Mouse (Mus musculus) megakaryocyte, embryonic 14.5 days (primary cell): ENCODE data around the gene Ociad1. TPM values are rescaled to one million over a fixed set of nuclear protein-coding genes. Genes with fewer than 3 reads are reported as not detected.
A peak's percentile ranks its signal among the peaks of the same experiment; 100 is the strongest.

ENCODE experiments used
- H3K27me3 ChIP-seq: replicated peaks from 2 replicates; pipeline ENCODE3; 2012; ENCODE audit warnings: inconsistent platforms
- H3K36me3 ChIP-seq: replicated peaks from 2 replicates; pipeline ENCODE3; 2012; ENCODE audit warnings: low read length, inconsistent platforms, mixed read lengths
- H3K4me1 ChIP-seq: 2 replicates; pipeline ENCODE4 v1.6.1; 2012; ENCODE audit warnings: inconsistent platforms
- H3K4me3 ChIP-seq: replicated peaks from 2 replicates; pipeline ENCODE3; 2012; ENCODE audit warnings: moderate library complexity, mild to moderate bottlenecking, inconsistent platforms
- H3K9me3 ChIP-seq: 2 replicates; pipeline ENCODE4 v1.6.1; 2012; ENCODE audit warnings: inconsistent platforms
- FLI1 ChIP-seq: IDR thresholded peaks from 2 replicates; pipeline ENCODE4 v1.6.1; 2012; ENCODE audit warnings: low read length, inconsistent platforms, mixed read lengths
- GATA1 ChIP-seq: IDR thresholded peaks from 3 replicates; pipeline ENCODE4 v1.6.1; 2012; ENCODE audit warnings: mixed read lengths, low read length, inconsistent platforms, borderline replicate concordance
- polyA plus RNA-seq: library from polyadenylated mRNA; stranded (reverse); fragments of >175 nt; gene quantifications from 2 replicates; pipeline ENCODE4 v1.2.3, GENCODE M21; 2012; ENCODE audit warnings: low replicate concordance; ENCODE audit not compliant: insufficient read depth

Gene Ociad1
- 15.0 and 106 TPM in 2 replicates for polyA plus RNA-seq

DNA sequence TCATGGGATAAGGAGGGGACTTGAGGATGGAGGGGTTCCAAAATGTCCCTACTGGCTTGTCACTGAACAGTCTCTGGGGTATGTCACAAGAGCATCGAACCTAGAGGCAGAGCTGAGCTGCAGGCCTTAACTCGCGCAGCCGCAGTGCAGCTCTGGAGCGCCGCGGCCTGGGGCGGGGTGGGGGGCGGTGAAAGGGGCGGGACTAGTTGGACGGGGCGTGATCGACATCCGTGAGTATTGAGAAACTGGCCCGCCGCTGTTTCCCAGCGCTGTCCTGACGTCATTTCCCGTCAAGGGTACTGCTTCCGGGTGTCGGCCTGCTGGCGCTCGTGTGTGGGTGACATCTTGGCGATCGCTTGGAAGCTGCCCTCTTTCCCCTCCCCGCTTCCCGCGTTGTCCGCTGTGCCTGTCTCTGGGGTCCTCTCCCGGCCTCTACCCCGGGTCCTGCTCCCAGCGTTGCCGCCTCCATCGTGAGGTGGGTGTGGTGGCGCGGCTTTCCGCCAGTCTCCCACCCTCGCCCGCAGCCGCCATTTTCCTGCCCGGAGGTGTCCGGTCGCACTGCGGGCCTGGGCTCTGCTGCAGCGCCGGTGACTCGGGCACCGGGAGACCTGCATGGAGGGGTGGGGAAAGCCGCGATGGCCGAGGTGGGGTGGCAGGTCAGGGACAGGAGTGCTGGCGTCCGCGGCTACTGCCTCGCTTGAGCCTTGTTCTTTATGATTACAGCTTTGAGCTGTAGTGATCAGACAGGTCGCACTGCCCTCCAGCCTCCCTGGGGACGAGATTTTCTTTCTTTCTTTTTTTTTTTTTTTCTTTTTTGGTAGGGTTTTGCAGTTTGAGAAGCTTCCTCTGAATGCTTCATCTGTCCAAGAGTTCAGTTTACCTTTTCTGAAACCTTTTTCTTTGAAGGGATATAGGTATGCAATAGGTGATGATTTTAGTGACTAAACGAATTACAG, at the start of gene Ociad1:
TSS of gene Ociad1 (plus strand) at position 283 of the 956 bp plus-strand sequence.
- TF ChIP-seq FLI1 = 0 out of 2 replicates have a peak, but pooled peaks have one; percentile 20
- TF ChIP-seq GATA1 = no peak
- H3K4me1 ChIP-seq = peaks cover 67% of the 10 kb centered on the region
- H3K36me3 ChIP-seq = peaks cover 34% of the 10 kb centered on the region
- H3K4me3 ChIP-seq = peak within 1 kb of the TSS; percentile 99
- no peaks in the 10 kb centered on the region for H3K27me3 ChIP-seq
- no peaks in the 10 kb centered on the region for H3K9me3 ChIP-seq

DNA sequence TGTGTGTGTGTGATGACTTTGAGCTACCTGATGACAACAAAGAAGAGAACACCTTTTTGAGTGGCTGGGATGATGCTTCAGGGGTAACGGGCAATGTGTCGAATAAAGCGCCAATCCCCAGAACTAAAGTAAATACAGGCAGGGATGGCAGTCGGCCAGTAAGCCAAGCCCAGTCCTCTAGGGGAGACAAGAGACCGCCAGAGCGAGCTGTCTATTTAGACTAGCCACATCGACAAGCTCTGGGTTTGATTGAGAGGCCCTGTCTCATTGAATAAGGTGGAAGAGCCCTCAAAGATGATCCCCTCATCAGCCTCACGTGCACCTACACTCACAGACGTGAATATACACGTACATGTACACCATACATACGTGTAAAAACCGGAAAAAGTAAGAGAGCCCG, 48.2 kb upstream of the Ociad1 start:
- Histone ChIP-seq H3K36me3 (peaks cover 40% of the 10 kb centered on the region), H3K4me1 (peaks cover 78% of the 10 kb centered on the region), H3K4me3 (no peak overlapping the region)

DNA sequence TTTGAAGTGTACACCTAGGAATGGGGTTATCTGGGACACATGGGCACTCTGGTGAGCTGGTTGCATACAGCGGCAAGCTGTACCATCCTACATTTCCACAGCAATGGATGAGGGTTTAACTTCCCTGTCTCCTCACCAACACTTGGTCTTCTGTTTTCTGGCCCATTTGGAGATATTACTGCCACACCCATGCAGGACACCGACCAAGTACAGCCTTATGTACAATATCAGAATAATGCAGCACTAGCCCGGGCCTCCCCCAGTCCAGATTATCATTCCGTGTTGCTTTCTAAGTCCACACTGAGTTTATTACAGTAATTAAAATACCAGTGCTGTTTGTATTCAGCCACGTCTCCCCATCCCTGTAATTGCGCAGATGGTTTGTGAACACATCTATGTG, 46.2 kb upstream of the Ociad1 start:
- peaks cover 84% of the 10 kb centered on the region for H3K4me1 ChIP-seq
- TF ChIP-seq GATA1 (no peak), FLI1 (no peak)
- no peak overlapping the region for H3K4me3 ChIP-seq
- H3K36me3 ChIP-seq = peaks cover 48% of the 10 kb centered on the region
- H3K27me3 ChIP-seq = no peaks in the 10 kb centered on the region
- no peaks in the 10 kb centered on the region for H3K9me3 ChIP-seq

More for the DNA sequence above, 48.2 kb upstream of the Ociad1 start:
- H3K27me3 ChIP-seq = no peaks in the 10 kb centered on the region
- no peaks in the 10 kb centered on the region for H3K9me3 ChIP-seq
- TF ChIP-seq GATA1 (no peak), FLI1 (no peak)

DNA sequence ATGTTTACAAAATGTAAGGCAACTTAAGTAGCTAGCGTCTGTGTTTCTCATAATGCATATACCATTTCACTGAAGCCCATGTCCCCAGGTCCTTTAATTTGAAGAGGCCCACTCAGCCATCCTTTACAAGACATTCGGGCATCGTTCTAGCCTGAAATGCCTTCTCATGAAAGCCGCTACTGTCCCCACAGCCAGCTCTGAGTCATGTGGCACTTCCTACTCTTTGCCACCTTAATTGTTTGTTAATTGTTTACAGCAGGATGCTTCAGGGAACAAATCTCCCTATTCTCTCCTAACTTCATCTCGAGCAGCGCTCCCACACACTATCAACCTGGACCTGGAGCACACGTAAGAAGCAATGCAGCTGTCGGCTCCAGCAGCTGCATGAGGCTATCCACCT, 44.4 kb upstream of the Ociad1 start:
- TF ChIP-seq FLI1 (no peak), GATA1 (no peak)
- Histone ChIP-seq H3K4me1 (peaks cover 82% of the 10 kb centered on the region), H3K27me3 (no peaks in the 10 kb centered on the region), H3K9me3 (no peaks in the 10 kb centered on the region), H3K36me3 (peaks cover 49% of the 10 kb centered on the region), H3K4me3 (no peak overlapping the region)

DNA sequence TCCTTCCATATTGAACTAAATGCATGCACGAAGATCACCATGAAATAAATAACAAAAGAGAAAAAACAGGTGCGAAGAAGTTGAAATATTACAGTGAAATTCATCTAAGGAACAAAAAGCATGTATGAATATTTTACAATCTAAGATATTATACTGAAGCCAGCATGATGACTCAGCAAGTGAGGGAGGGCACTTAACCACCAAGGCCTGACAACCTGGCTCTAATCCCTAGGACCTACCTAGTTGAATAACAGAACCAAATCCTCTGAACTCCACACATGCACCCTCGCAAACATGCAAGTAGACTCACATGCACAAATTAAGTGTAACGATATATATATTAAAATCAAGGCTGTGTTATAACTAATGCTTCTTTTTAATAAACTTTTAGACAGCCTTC, 43.2 kb upstream of the Ociad1 start:
- peaks cover 45% of the 10 kb centered on the region for H3K36me3 ChIP-seq
- no peak overlapping the region for H3K4me3 ChIP-seq
- TF ChIP-seq GATA1 (no peak), FLI1 (no peak)
- H3K4me1 ChIP-seq = peaks cover 85% of the 10 kb centered on the region
- no peaks in the 10 kb centered on the region for H3K27me3 ChIP-seq
- H3K9me3 ChIP-seq = no peaks in the 10 kb centered on the region

DNA sequence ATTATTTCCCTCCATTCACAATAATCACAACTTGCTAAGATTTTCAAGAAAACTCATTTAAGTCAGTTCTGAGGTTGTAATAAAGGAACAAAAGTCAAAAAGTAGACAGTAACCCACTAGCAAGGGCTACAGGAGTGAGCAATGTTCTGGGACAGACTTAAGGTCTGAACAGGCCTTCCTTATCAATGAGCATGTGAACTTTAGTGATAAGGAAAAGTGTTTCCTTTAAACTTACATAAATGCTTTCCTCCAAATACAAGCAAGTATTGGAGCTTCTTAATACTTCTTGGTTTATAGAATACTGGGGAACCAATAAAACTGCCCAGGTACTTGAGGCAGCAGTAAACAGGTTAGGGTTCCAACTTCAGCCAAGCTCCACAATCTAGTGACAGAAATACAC, 39.8 kb upstream of the Ociad1 start:
- TF ChIP-seq GATA1 (no peak), FLI1 (no peak)
- H3K4me1 ChIP-seq = peaks cover 73% of the 10 kb centered on the region
- H3K36me3 ChIP-seq = peaks cover 31% of the 10 kb centered on the region
- no peaks in the 10 kb centered on the region for H3K9me3 ChIP-seq
- peak overlapping the region; percentile 24 for H3K4me3 ChIP-seq
- no peaks in the 10 kb centered on the region for H3K27me3 ChIP-seq

DNA sequence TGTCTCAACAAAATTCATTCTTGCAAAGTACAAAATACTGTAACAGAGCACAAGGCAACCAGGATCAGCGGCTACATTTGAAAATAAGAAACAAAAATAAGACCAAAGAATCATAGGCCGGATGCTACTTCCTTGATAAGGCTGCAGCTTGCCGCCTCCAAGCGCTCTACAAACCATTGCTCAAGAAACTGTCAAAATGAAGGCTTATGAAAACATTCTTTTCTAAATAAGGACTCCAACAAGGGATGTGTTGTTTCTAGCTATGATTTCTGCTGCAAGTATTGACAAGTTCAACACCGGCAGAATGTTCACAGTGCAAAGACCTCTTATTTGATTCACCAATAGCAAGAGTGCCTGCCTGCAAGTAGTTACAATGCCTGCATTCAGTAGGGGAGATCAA, 37.9 kb upstream of the Ociad1 start:
- Histone ChIP-seq H3K27me3 (no peaks in the 10 kb centered on the region), H3K36me3 (peaks cover 21% of the 10 kb centered on the region), H3K4me1 (peaks cover 71% of the 10 kb centered on the region), H3K4me3 (peak overlapping the region; percentile 96), H3K9me3 (no peaks in the 10 kb centered on the region)
- no peak for TF ChIP-seq GATA1
- TF ChIP-seq FLI1 = no peak

DNA sequence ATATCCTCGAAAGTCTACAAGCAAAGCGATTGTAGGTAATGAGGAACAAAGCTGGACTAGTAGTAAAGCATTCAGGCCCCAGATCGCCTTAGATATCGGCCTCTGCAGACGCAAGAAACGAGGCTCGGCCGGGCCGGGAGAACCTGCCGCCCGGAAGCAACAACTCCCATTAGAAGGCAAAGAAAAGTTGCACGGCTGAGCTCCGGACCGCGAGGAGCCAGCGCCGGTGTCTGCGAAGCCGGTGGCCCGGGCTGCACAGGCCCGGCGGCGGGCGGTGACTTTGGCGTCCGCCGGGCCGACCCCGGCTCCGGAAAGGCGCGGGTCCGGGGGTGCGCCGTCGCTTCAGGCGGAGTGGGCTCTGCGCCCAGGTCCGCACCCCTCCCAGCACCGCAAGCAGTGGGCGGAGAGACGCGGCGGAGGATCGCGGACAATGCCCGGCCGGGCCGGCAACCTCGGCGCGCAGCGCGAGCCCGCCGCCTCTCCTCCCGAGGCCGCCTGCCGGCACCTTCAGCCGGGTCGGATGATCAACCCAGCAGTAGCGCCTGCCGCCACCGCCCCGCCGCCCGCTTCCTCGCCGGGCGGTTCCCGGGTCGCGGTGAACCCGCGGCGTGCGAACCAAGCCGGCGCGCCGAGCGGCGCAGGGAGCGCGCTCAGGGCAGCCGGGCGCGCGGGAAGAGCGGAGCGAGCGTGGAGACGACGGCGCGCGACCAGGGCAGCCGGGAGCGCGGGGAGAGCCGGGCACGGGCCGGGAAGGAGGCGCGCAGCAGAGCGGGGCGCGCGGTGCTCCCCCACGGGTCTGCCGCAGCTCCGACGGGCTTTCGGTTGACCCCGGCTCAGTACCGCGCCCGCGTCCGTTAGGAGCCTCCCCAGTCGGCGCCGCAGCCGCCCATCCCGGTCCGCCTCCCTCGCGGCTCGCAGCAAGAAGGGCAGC, 37.0 kb upstream of the Ociad1 start:
- TF ChIP-seq FLI1 (no peak), GATA1 (no peak)
- Histone ChIP-seq H3K36me3 (peaks cover 13% of the 10 kb centered on the region), H3K4me1 (peaks cover 68% of the 10 kb centered on the region), H3K4me3 (peak overlapping the region; percentile 96), H3K9me3 (no peaks in the 10 kb centered on the region), H3K27me3 (no peaks in the 10 kb centered on the region)

DNA sequence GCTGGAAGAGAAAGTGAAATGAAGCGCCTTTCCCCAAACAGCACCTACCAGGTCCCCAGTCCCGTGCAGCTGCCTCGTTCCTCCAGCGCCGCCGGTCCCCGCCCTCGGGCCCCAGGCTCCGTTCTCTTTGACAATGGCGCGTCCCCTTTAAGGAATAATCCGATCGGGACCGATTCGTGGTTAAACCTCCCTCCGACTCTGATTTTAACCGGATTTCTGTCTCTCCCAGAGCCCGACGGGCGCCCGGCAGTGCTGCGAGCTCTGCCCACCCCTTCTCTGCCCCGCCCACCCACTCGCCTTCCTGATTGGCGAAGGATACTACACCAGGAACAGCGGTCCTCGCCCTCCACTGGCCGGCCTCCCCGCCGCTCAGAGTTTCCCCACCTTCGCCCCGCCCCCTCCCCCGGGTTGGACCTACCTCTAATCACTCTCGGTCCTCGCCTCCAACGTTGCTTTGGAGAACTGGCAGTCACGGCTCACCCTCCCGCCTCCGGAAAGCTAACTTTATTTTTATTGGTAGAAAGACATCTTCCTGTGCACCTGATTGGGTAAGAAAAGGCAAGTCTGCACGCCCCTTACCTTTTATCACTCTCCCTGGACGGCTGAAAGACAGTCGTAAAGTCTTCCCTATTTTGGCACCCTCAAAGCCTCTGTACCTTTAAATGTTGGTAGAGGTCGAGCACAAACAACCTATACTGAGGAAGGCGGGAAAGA, 36.1 kb upstream of the Ociad1 start, which contains the start of gene Fryl:
TSS of gene Fryl (minus strand) at position 268 of the 714 bp plus-strand sequence.
- Histone ChIP-seq H3K36me3 (peaks cover 6% of the 10 kb centered on the region), H3K4me3 (peak within 1 kb of the TSS; percentile 96), H3K27me3 (no peaks in the 10 kb centered on the region), H3K4me1 (peaks cover 67% of the 10 kb centered on the region), H3K9me3 (no peaks in the 10 kb centered on the region)
- TF ChIP-seq FLI1 = no peak
- no peak for TF ChIP-seq GATA1
